Mouse (Mus musculus): Measurements from ENCODE around the gene Tmem273. TPM values are rescaled to one million over a fixed set of nuclear protein-coding genes. Genes with fewer than 3 reads are reported as not detected.

The Tmem273 gene
- total RNA-seq, 2 experiments from 2014 or later, result 0.53 to 1.5 TPM

GRCm38 (mm10) chr14:32810111-32810510 is 24.3 kb downstream of the Tmem273 start:
- no peak for DNase-seq (ENCODE audit: low spot score in 2 of 2)

GRCm38 (mm10) chr14:32812429-32812828 is 26.7 kb downstream of the Tmem273 start:
- DNase-seq (ENCODE audit: low spot score in 2 of 2), result no peak

GRCm38 (mm10) chr14:32814961-32815360 is 29.2 kb downstream of the Tmem273 start:
- no peak for DNase-seq (ENCODE audit: low spot score in 2 of 2)

GRCm38 (mm10) chr14:32816533-32816932 is 30.8 kb downstream of the Tmem273 start:
- no peak for DNase-seq (ENCODE audit: low spot score in 2 of 2)

- DNase-seq (ENCODE audit: low spot score in 2 of 2), result no peak
These were observed 31.5 kb downstream of the Tmem273 start for GRCm38 (mm10) chr14:32817258-32817657.

GRCm38 (mm10) chr14:32819297-32819696 is 33.5 kb downstream of the Tmem273 start:
- no peak for DNase-seq (ENCODE audit: low spot score in 2 of 2)

GRCm38 (mm10) chr14:32822812-32823211 is 37.0 kb downstream of the Tmem273 start:
- DNase-seq (ENCODE audit: low spot score in 2 of 2), result no peak

- DNase-seq (ENCODE audit: low spot score in 2 of 2), result no peak
These were observed 38.1 kb downstream of the Tmem273 start for GRCm38 (mm10) chr14:32823861-32824260.

GRCm38 (mm10) chr14:32824267-32825150 is 38.7 kb downstream of the Tmem273 start:
- DNase-seq (ENCODE audit: low spot score in 2 of 2), result no peak

GRCm38 (mm10) chr14:32825426-32826032 is 39.8 kb downstream of the Tmem273 start:
- no peak for DNase-seq (ENCODE audit: low spot score in 2 of 2)

GRCm38 (mm10) chr14:32827165-32827564 is 41.4 kb downstream of the Tmem273 start:
- no peak for DNase-seq (ENCODE audit: low spot score in 2 of 2)

- peak; percentile 16 to 17 for DNase-seq (ENCODE audit: low spot score in 2 of 2)
These were observed 42.4 kb downstream of the Tmem273 start for GRCm38 (mm10) chr14:32827994-32828650.

GRCm38 (mm10) chr14:32833847-32834246 is 48.1 kb downstream of the Tmem273 start, which contains the start of gene Fam170b:
Fam170b (plus strand) TSS chr14:32833962.
- no peak for DNase-seq (ENCODE audit: low spot score in 2 of 2)

GRCm38 (mm10) chr14:32835181-32835580 is 49.4 kb downstream of the Tmem273 start:
- DNase-seq (ENCODE audit: low spot score in 2 of 2), result no peak

- DNase-seq (ENCODE audit: low spot score in 2 of 2), result no peak
These were observed 49.8 kb downstream of the Tmem273 start for GRCm38 (mm10) chr14:32835596-32835995.

GRCm38 (mm10) chr14:32836191-32836590 is 50.4 kb downstream of the Tmem273 start:
- no peak for DNase-seq (ENCODE audit: low spot score in 2 of 2)

- no peak for DNase-seq (ENCODE audit: low spot score in 2 of 2)
These were observed 56.3 kb downstream of the Tmem273 start for GRCm38 (mm10) chr14:32842052-32842451.

- no peak for DNase-seq (ENCODE audit: low spot score in 2 of 2)
These were observed 68.3 kb downstream of the Tmem273 start for GRCm38 (mm10) chr14:32854059-32854458.

- DNase-seq (ENCODE audit: low spot score in 2 of 2), result no peak
These were observed 70.5 kb downstream of the Tmem273 start for GRCm38 (mm10) chr14:32856246-32856645.

- peak; percentile 25 to 47 for DNase-seq (ENCODE audit: low spot score in 2 of 2)
These were observed 71.0 kb downstream of the Tmem273 start, which contains the start of gene Vstm4 for GRCm38 (mm10) chr14:32856681-32857328. Vstm4 (plus strand) TSS chr14:32856756.

GRCm38 (mm10) chr14:32858361-32858760 is 72.6 kb downstream of the Tmem273 start:
- no peak for DNase-seq (ENCODE audit: low spot score in 2 of 2)
